Mouse (Mus musculus): ENCODE results near the gene Zfp184.

The Zfp184 gene

DNA sequence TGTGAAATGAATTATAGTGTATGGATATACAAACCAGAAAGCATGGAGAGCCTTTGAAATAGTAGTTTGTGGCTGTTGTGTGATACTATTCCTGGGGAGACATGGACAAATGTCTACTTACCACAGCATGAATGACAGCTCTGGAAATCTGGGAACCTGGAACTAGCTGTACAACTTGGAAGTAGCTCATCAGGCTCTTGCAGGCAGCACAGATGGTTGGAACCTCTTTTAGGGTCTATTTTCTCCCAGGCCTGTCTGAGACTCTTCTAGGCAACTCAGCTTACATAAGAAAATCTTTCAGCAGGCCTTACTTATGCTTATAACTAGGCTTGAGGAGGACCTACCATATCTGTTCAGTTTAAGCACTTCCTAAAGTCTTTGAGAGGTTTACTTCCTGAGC, 21.5 kb upstream of the Zfp184 start:
- DNase-seq = no peak

DNA sequence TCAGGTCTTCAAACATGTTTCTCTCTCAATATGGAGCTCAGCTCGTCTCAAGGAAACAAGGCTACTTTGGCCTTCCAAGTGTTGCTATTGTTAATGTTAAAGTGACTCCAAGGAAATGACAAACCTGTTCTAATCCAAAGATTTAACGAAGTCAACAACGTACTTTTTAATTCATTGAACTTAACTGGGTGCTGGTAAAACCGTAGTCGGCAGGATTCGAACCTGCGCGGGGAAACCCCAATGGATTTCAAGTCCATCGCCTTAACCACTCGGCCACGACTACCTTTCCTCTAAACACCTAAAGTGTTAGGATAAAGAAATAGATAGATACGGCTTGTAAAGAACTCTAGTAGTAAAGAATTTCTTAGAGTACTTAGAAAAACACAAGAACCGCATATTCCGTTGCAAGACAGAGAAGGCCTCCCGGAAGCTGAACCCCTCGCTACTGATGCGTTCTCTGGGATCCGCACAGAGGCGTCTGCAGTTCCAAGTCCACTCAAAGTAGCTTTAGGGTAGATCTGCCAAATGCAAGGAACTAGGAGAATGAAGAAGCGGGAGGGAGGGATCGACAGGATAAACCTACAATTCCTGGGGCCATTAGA, 20.1 kb upstream of the Zfp184 start:
- no peak for DNase-seq

DNA sequence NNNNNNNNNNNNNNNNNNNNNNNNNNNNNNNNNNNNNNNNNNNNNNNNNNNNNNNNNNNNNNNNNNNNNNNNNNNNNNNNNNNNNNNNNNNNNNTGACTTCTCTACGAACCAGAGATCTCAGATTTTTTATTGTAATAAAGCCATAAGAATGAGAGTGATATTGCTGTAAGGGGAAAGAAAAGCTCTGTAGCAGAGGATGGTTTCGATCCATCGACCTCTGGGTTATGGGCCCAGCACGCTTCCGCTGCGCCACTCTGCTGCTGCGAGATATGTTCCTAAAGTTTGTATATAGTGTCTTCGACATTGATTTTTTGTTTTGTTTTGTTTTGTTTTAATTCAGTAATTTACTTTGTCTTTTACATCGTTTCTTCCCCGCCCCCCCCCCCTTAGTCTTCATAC, 13.9 kb upstream of the Zfp184 start:
- no peak for DNase-seq

DNA sequence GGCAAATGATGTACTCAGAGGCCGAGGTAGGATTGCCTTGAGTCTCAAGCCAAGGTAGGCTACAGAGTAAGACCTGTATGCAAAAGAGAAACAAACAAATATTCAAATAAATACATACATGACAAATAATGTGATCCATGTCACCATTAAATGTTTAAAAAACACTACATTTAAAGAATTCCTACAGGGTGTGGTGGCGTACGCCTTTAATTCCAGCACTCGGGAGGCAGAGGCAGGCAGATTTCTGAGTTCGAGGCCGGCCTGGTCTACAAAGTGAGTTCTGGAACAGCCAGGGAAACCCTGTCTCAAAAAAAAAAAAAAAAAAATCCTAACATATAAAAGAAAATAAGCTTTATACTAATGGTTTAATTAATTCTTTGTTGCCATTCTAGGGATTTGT, 13.2 kb upstream of the Zfp184 start:
- DNase-seq = no peak

DNA sequence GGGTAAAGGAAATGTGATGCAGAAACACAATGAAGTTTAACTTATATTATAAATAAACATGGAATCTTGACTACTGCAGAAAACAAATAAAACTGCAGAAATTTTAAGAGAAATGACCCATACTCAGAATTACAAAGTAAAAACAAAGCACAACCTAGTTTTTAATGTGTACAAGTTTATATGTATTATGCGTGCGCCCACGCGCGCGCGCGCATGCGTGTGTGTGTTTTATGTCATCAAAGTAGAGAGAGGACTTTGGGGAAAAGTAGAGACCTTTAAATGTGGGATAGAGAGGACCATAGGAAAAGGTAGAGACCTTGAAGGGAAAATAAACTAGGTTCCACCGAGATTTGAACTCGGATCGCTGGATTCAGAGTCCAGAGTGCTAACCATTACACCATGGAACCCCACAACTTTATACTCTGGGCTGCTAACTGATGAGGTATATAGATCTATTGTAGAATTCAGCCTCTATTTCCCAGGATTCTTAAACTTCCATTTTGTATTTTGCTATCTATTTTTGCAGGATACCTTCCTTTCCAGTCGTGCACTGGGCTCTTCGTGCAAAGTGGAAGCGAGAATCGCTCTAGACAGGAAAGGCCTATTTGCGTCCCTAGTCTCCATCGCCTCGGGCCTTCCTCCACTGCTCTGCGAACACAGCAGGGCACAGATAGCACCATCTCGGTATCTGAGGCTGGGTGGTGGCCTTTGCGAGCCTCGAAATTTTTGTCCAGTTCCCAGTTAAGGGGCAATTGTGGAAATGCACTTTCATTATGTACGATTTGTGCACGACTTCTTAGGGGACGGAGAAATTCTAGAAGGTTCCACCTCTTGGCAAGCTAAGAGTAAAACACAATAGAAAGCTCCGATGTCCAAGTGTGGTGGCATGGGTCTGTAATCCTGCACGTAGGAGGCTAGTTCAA, 11.0 kb upstream of the Zfp184 start:
- DNase-seq = no peak

DNA sequence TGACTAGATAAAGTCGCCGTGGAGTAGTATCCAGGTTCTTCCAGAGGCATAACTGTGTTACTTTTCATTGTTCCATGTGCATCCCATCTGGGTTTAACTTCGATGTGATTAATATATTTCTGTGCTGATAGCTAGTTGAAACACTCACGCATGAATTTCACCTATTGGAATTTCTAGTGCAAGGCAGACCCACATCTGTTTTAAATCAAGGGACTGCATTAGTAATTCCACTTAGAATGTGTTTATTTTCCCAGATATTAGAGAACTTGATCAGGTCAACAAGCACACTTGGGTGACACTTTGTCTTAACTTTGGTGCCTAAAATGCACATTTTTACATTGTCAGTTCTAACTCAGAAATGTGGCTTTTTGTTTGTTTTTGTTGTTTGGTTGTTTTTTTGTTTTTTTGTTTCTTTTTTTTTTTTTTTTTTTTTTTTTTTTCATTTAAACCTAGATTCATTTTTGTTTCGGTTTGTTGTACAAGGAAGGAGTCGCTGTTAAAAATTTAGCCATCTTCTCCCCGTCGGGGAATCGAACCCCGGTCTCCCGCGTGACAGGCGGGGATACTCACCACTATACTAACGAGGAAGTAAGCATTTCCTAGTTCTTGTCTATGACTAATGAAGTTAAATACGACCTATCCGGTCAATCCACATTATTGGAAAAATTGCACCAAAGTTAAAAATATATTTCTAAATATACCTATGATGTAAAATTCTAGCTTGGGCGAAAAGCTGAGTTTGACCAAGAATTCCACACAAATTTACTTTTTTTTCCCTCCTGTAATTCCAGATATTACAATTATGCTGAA, 9.7 kb upstream of the Zfp184 start:
- DNase-seq = peak; percentile 56

DNA sequence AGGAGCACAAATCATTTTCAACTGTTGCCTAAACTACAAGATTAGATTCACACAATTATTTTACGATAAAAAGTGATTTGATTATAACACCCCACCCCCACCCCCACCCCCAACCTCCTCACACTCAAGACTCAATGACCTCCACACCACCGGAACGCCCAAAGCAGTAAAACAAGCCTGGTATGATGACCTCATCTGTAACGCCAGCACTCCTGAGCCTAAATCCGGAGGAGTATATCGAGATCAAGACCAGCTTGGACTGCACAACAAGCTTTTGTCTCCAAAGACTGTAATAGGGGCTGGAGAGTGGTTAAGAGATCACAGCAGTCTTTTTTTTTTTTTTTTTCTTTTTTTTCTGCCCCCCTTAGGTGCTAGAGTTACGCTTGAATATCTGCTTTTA, 9.1 kb upstream of the Zfp184 start:
- no peak for DNase-seq

DNA sequence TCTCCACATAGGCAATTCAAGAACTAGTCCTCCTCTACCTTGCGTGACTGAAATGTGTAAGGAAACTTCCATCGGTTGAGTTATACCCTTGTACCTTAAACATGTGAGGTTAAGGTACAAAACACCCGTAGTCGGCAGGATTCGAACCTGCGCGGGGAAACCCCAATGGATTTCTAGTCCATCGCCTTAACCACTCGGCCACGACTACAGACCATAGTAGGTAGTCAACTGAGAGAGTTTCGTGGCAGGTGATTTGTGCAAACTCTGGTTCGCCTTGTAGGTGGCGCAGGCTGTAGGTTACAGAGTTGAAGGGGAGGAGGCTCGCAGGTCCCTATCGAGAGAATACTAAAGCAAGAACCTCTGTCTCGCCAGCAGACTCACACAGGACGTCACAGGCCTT, 7.9 kb upstream of the Zfp184 start:
- no peak for DNase-seq

DNA sequence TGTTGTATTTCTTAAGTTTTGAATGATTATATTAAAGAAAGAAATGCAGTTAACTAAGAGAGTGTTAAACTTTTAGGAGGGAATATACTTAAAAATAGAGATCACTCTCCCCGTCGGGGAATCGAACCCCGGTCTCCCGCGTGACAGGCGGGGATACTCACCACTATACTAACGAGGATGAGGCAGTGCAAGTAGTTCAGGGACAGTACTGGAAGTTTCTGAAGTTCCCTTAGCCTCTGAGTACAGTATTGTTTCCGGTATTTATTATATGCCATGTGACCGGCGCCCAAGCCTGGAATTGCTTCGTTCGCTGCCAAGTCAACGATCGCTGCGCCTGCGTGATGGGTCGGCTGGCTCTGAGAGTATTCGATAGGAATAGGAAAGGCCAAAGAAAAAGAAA, 4.7 kb upstream of the Zfp184 start:
- peak; percentile 88 for DNase-seq

DNA sequence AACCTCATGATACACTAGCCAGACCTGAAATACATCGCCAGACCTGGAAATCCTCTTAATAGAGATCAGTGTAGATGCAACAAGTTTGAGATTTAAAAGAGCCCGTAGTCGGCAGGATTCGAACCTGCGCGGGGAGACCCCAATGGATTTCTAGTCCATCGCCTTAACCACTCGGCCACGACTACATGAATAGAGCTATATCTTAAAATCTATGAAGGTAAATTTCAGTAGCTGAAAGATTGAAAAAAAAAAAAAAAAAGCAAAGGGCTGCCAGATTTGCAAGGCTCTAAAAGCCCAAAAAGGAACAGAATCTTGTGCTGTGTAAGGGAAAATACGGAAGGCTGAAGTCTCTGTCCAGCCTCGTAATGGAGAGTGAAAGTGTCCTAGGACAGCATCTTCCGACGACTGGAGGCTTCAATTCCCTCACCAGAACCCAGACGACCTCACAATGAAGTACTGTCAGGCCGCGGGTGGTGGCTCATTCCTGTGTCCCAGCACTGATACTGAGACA, 4.0 kb upstream of the Zfp184 start:
- DNase-seq = peak; percentile 85

DNA sequence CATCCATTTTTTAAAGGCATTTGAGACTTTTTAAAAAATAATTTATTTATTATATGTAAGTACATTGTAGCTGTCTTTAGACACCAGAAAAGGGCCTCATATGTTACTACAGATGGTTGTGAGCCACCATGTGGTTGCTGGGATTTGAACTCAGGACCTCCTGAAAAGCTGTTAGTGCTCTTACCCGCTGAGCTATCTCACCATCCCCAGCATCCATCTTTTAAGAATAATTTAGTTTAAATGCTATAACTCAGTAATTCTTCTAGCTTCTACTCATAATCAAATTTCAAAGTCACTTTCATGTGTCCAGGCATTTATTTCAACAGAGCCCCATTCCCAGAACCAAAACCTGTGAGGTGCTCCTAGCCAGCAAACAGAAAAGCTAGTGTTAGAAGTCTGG, 1.2 kb upstream of the Zfp184 start:
- DNase-seq = no peak

DNA sequence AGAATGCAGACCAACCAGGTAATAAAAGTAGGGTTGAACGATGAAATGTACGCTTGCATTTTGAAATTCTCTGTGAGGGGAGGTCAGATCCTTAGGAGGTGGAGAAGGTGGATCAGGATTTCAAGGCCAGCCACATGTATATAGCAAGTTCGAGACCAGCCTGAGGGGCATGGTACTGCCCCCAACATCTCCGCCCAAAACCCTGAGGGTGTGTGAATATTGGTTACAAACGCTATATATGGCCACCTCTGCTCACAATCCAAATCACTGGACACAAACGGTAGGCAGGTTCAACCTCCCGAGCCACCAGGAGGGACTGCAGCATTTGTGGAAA, 335 bp upstream of the Zfp184 start:
- DNase-seq = no peak

DNA sequence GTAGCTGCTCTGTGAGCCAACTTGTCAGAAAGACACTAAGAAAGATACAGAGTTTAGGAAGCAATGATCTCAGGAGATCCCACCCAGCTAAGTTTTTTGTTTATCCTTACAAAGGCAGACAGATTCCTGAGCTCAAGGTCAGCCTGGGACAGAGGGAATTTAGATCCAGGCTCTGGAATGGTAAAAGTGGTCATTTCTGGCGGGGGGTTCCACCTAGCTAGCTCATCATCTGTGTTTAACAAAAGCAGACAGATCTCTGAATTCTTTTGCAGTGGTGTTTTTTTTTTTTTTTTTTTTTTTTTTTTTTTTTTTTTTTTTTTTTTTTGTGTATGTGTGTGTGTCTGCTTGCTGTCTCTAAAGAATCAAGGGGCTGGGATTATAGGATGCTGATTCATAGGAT, 24.4 kb downstream of the Zfp184 start:
- DNase-seq = no peak

DNA sequence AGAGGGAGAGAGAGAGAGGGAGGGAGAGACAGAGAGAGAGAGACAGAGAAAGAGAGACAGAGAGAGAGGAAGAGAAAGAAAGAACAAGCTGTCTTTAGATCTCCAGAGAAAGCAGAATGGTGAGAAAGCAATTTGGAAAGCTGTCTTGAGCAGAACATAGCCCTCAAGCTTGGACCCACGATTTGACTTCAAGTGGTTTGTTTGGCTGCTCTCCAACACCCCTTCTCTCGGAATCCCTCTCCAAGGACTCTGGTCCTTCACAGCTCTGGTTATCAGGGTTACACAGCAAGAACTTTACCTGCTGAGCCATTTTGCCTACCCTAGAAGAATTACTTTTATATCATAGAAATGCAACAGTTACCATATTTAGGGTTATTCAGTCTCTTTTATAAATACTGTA, 24.9 kb downstream of the Zfp184 start:
- DNase-seq = no peak

DNA sequence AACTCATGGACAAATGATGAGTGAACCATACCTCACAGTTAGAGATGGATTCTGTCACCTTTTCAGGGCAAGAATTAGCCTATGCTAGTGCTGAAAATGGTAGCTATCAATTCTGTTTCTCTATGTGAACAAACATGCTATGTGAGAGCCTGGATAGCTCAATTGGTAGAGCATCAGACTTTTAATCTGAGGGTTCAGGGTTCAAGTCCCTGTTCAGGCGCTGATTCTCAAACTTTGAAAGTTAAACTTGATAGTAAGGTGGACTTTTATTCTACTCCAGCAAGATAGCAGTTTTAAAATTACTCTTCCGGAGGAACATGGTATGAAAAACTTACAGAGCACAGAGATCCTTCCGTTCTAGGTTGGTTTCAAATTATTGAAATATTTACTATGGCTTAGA, 26.7 kb downstream of the Zfp184 start:
- DNase-seq = no peak

DNA sequence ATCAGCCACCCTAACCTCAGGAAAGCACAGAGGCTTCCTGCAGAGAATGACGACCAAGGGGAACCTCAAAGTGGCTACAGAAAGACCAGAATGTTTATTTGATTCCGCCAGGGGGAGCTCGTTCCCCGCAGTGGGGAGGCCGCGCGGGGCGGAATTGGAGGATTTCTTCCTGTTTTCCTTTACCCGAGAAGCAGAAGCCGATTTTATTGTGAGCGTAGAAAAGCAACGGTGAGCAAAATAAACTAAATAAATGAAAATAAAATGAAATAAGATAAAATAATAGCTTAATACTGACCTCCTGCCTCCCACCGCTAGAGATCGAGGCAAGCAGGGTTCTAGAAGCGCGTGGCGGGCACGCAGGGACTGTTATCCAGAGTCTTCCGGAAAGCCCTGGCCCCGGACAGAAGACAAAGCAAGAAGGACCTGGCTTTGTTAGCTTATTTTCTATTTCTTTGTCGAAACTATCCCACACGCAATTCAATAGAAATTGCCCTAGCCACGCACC, 29.4 kb downstream of the Zfp184 start:
- DNase-seq = peak; percentile 93

DNA sequence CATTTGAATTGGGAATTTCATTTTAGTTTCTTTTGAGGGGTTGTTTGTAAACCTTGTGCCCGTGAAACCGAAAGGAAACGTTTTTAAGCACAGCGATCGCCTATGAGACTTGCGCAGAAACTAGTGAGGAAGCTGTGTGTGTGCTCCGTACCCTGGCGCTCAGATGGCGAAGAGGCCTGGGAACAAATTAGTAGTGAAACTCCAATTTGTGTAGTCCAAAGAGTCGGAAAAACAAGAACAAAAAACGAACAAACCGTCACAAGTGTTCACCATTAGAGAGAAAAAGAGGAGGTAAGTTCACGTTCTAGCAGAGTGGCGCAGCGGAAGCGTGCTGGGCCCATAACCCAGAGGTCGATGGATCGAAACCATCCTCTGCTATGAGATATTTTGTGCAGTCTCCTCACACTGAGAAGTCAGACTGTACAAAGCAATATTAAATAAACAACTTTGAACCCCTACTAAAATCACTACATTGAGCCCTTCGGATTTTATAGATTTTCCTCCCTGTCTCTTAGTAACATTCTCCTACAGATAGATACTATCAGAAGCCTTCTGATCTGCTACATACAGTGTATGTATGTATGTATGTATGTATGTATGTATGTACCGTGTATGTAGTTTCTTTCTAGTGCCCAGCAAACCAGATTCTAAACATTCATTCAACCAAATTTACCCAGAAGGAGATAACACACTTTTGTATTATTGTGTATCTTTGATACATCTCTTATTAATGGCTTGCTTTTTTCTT, 30.0 kb downstream of the Zfp184 start:
- peak; percentile 78 for DNase-seq

DNA sequence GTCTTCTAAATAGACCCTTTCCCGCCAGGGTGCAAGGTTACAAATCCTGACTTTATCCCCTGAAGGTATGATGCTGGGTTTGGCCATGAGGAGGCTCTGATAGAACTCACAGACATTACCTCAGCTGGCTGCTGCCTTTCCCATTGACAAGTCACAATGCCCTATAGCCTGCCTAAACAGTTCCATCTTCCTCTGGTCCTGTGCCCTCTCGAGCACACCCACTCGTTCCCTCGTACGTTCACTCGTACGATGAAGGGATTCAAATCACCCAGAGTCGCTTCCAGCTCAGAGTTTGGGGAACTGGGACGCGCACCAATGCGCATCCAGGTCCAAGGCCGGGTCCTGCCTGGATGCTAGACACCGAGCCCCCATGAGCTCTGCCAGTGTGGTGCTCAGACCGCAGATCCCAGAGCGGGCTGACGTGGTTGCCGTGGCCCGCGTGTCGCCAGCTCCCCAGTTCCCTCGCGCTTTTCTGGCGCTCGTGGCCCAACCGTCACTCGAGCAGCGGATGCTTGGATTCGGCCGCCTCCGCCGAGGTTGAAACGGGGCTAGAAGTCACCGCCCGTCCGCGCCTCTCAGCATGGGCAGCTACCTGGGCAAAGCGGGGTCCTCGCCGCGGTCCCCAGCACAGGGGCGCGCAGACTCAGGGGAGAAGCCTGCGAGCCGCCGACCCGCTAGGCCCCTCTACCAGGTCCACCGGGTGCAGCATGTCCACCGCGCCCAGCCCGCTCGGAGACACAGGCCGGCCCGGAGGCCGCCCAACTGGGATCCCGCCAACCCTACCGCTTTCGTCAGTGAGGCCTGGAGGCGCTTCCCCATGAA, 36.3 kb downstream of the Zfp184 start, which contains the start of gene Pom121l2:
TSS of gene Pom121l2 (plus strand) at position 214 of the 822 bp plus-strand sequence.
- peak; percentile 17 for DNase-seq

DNA sequence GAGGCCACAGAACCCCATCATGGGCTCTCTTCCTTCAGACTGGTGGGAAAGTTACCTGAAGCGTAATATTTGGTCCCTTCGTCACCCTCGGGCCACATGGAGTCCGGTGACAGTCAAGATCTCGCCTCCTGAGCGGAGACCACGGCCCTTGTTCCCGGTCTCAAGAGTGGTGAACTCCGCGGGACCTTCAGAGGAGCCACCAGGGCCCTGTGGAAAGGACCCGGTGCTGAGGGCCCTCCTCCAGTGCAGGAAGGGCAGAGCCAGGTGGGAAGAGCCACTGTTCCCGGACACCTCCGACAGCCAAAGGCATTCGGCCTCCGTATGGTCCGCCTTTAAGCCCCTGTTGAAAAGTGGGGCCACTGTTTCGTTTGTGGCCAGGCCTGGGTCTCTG, 36.9 kb downstream of the Zfp184 start:
- DNase-seq = no peak

DNA sequence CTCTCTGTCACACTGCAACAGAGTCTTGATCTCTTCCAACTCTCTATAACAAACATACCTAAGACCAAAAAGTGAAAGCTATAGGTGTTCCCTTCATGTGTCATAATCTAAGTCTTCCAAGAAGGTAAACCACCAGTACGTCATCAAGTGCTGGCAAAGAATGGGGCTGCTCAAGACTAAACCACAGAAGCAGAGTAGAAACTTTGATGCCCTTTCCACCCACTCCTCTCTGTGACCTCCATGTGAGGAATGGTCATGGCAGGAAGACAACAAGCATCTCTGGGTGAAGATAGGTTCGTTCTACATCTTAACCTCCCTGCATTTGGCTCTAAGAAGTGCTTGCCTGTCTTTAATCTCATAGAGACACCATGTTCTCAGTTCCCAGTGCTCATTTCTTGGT, 39.6 kb downstream of the Zfp184 start:
- no peak for DNase-seq

DNA sequence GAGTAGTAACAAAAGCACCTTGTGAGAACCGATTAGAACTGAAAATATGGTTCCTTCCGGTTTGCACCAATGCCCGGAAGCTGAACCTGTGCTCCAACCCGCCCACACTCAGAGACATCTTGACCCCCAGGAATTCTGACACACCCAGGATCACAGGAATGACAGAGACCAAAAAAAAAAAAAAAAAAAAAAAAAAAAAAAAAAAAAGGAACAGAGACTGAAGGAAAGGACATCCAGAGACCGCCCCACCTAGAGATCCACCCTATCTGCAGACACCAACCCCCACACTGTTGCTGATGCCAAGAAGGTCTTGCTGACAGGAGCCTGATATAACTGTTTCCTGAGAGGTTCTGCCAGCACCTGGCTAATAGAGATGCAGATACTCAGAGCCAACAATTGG, 47.7 kb downstream of the Zfp184 start:
- DNase-seq = no peak

All from kidney, adult 18-20 months (tissue).